Comparison of ENCODE assay signal across 17 mouse cellular contexts in genomic region chr5:87567306-87567705, GRCm38 (mm10). TPM values are rescaled to one million over a fixed set of nuclear protein-coding genes. Genes with fewer than 3 reads are reported as not detected.
"Had no signal": no experiment of that assay in that cellular context is flagged by ENCODE, and none has a peak within 500 bp of the region (broad histone marks: within the 10 kb centered on the region; RNA-seq: fewer than 3 reads in every experiment).

No protein-coding gene starts in this region.

- H3K9me3 ChIP-seq: hindbrain, embryonic 15.5 days; limb, embryonic 13.5 days; liver, embryonic 13.5 days; midbrain, embryonic 12.5 days; neural tube, embryonic 13.5 days; stomach, embryonic 15.5 days had no signal

- H3K36me3 ChIP-seq: hindbrain, embryonic 15.5 days; limb, embryonic 13.5 days; liver, embryonic 13.5 days; midbrain, embryonic 12.5 days; neural tube, embryonic 13.5 days; stomach, embryonic 15.5 days had no signal

- H3K4me2 ChIP-seq: hindbrain, embryonic 15.5 days; limb, embryonic 13.5 days; liver, embryonic 13.5 days; midbrain, embryonic 12.5 days; neural tube, embryonic 13.5 days; stomach, embryonic 15.5 days had no signal

- H3K4me1 ChIP-seq: hindbrain, embryonic 15.5 days; limb, embryonic 13.5 days; liver, embryonic 13.5 days; midbrain, embryonic 12.5 days; neural tube, embryonic 13.5 days; stomach, embryonic 15.5 days had no signal

- ATAC-seq: inflammation-experienced regulatory T-cells, adult 6 months; midbrain, embryonic 16.5 days had no signal

- H3K27ac ChIP-seq: hindbrain, embryonic 15.5 days; limb, embryonic 13.5 days; liver, embryonic 13.5 days; midbrain, embryonic 12.5 days; neural tube, embryonic 13.5 days; stomach, embryonic 15.5 days had no signal

- DNase-seq: left cerebral cortex, postnatal 4 days; liver, embryonic 13.5 days; lung, adult 18-20 months; retina, postnatal 1 day; right cerebral cortex, postnatal 4 days; thymus, adult 2 months; thymus, postnatal 25 days had no signal

- H3K9ac ChIP-seq: hindbrain, embryonic 15.5 days; limb, embryonic 13.5 days; liver, embryonic 13.5 days; midbrain, embryonic 12.5 days; neural tube, embryonic 13.5 days; stomach, embryonic 15.5 days had no signal

- H3K27me3 ChIP-seq: hindbrain, embryonic 15.5 days; limb, embryonic 13.5 days; liver, embryonic 13.5 days; midbrain, embryonic 12.5 days; neural tube, embryonic 13.5 days; stomach, embryonic 15.5 days had no signal

- H3K4me3 ChIP-seq: hindbrain, embryonic 15.5 days; limb, embryonic 13.5 days; liver, embryonic 13.5 days; midbrain, embryonic 12.5 days; neural tube, embryonic 13.5 days; stomach, embryonic 15.5 days had no signal

RNA-seq across cellular contexts. Expression of gene Sult1d1, which starts 1.5 kb away (rescaled TPM):
- polyA plus RNA-seq: hindbrain, embryonic 15.5 days; limb, embryonic 13.5 days; lung, embryonic 16.5 days; midbrain, embryonic 12.5 days; midbrain, embryonic 16.5 days; neural tube, embryonic 13.5 days; spleen, adult 2 months; testis, adult 2 months had no signal

RNA-seq across cellular contexts. Expression of gene Sult1e1, which starts 24.1 kb away (rescaled TPM):
- polyA plus RNA-seq: hindbrain, embryonic 15.5 days; inflammation-experienced regulatory T-cells, adult 6 months; liver, embryonic 13.5 days; lung, embryonic 16.5 days; midbrain, embryonic 12.5 days; midbrain, embryonic 16.5 days; neural tube, embryonic 13.5 days; spleen, adult 2 months; stomach, embryonic 15.5 days; thymus, adult 2 months had no signal

RNA-seq across cellular contexts. Expression of gene Sult1b1, which starts 29.3 kb away (rescaled TPM):
- polyA plus RNA-seq: hindbrain, embryonic 15.5 days; inflammation-experienced regulatory T-cells, adult 6 months; limb, embryonic 13.5 days; lung, embryonic 16.5 days; midbrain, embryonic 12.5 days; midbrain, embryonic 16.5 days; neural tube, embryonic 13.5 days; spleen, adult 2 months; testis, adult 2 months; thymus, adult 2 months had no signal
